Mouse (Mus musculus): Measurements from ENCODE around the gene Chn2.

GRCm38 (mm10) chr6:54283299-54283698, 243.9 kb downstream of the Chn2 start:
- no peak for TF ChIP-seq POLR2A (IDR thresholded peaks at IDR 0.05; ENCODE audit: borderline replicate concordance, extremely low read depth, insufficient read depth, insufficient read length, poor library complexity, severe bottlenecking)
- no peak for TF ChIP-seq CTCF (IDR thresholded peaks at IDR 0.05; ENCODE audit: borderline replicate concordance, extremely low read depth, insufficient read depth, insufficient read length)
